Mouse (Mus musculus) liver, embryonic 15.5 days (tissue): Measurements from ENCODE around the gene Lcn8. TPM values are rescaled to one million over a fixed set of nuclear protein-coding genes. Genes with fewer than 3 reads are reported as not detected.

Source experiments
- polyA plus RNA-seq: library from polyadenylated mRNA; unstranded; fragments of >200 nt; fragmentation: Nextera tagmentation; extraction: Ambion mirVana; gene quantifications from 2 replicates; pipeline ENCODE4 v1.2.1, GENCODE M21; 2015

The Lcn8 gene
- polyA plus RNA-seq, 1 experiment from 2014 or later = not detected

Other genes starting within 250 kb of the Lcn8 start
- 1.2 and 1.7 TPM in 2 replicates for gene Fut7, start 229.9 kb upstream of the Lcn8 start, polyA plus RNA-seq
- gene Abca2, start 224.4 kb upstream of the Lcn8 start, polyA plus RNA-seq = 1.2 and 1.3 TPM in 2 replicates
- 0.38 and 1.0 TPM in 2 replicates for gene Clic3, start 196.3 kb upstream of the Lcn8 start, polyA plus RNA-seq
- 8.3 and 10.6 TPM in 2 replicates for gene Paxx, start 192.0 kb upstream of the Lcn8 start, polyA plus RNA-seq
- 0.23 and 0.38 TPM in 2 replicates for gene Ptgds, start 183.1 kb upstream of the Lcn8 start, polyA plus RNA-seq
- gene Lcn12, start 159.2 kb upstream of the Lcn8 start, polyA plus RNA-seq = not detected in 2 replicates
- gene Fbxw5, start 152.4 kb upstream of the Lcn8 start, polyA plus RNA-seq = 24.0 and 28.6 TPM in 2 replicates
- gene C8g, start 151.4 kb upstream of the Lcn8 start, polyA plus RNA-seq = 64.9 and 88.1 TPM in 2 replicates
- 14.1 and 15.1 TPM in 2 replicates for gene Traf2, start 106.2 kb upstream of the Lcn8 start, polyA plus RNA-seq
- 186 and 201 TPM in 2 replicates for gene Edf1, start 95.3 kb upstream of the Lcn8 start, polyA plus RNA-seq
- 0.32 and 7.7 TPM in 2 replicates for gene Mamdc4, start 78.3 kb upstream of the Lcn8 start, polyA plus RNA-seq
- gene Phpt1, start 77.9 kb upstream of the Lcn8 start, polyA plus RNA-seq = 31.2 and 36.3 TPM in 2 replicates
- 0.03 TPM in 1 of 2 replicates, not detected in the other for gene Ajm1, start 71.4 kb upstream of the Lcn8 start, polyA plus RNA-seq
- 21.7 and 23.5 TPM in 2 replicates for gene Rabl6, start 44.6 kb upstream of the Lcn8 start, polyA plus RNA-seq
- gene Ccdc183, start 35.4 kb upstream of the Lcn8 start, polyA plus RNA-seq = 0.05 and 0.06 TPM in 2 replicates
- gene Tmem141, start 31.1 kb upstream of the Lcn8 start, polyA plus RNA-seq = 8.2 and 9.9 TPM in 2 replicates
- gene Fcna, start 25.1 kb upstream of the Lcn8 start, polyA plus RNA-seq = 70.4 and 90.0 TPM in 2 replicates
- gene Lcn5, start 4.8 kb downstream of the Lcn8 start, polyA plus RNA-seq = not detected in 2 replicates
- gene Lcn6, start 23.7 kb downstream of the Lcn8 start, polyA plus RNA-seq = not detected in 2 replicates
- not detected in 2 replicates for gene Lcn10, start 29.6 kb downstream of the Lcn8 start, polyA plus RNA-seq
- gene Obp2a, start 46.9 kb downstream of the Lcn8 start, polyA plus RNA-seq = not detected in 2 replicates
- 7.5 TPM in 2 replicates for gene Bmyc, start 53.6 kb downstream of the Lcn8 start, polyA plus RNA-seq
- gene Obp2b, start 83.9 kb downstream of the Lcn8 start, polyA plus RNA-seq = not detected in 2 replicates
- not detected in 2 replicates for gene Lcn3, start 112.4 kb downstream of the Lcn8 start, polyA plus RNA-seq
- not detected in 2 replicates for gene Lcn11, start 123.9 kb downstream of the Lcn8 start, polyA plus RNA-seq
- not detected in 2 replicates for gene Gm13539, start 129.1 kb downstream of the Lcn8 start, polyA plus RNA-seq
- not detected in 2 replicates for gene Glt6d1, start 162.7 kb downstream of the Lcn8 start, polyA plus RNA-seq
- gene Lcn9, start 170.0 kb downstream of the Lcn8 start, polyA plus RNA-seq = not detected in 2 replicates
- not detected in 2 replicates for gene Sohlh1, start 194.1 kb downstream of the Lcn8 start, polyA plus RNA-seq
- gene Kcnt1, start 210.6 kb downstream of the Lcn8 start, polyA plus RNA-seq = not detected in 2 replicates